Mouse (Mus musculus): ENCODE measurements at regions not wholly inside any gene's neighbourhood (a gene's known extent, or its start where the extent isn't known, plus 50 kb on each side); places are given as distances from the start of the nearest gene placed in this dataset.

- no peak for TF ChIP-seq CTCF (IDR thresholded peaks at IDR 0.05; ENCODE audit: borderline replicate concordance, insufficient read depth, low read depth, low read length)
- TF ChIP-seq POLR2A (IDR thresholded peaks at IDR 0.05; ENCODE audit: borderline replicate concordance, insufficient read depth, low read length) = no peak
Measured at GRCm38 (mm10) chr11:113174011-113174507, 392.0 kb downstream of the Sox9 start.

Data from cerebellum, adult 2 months (tissue).